Mouse (Mus musculus): ENCODE data around the gene Grb7.

Grb7 gene

DNA sequence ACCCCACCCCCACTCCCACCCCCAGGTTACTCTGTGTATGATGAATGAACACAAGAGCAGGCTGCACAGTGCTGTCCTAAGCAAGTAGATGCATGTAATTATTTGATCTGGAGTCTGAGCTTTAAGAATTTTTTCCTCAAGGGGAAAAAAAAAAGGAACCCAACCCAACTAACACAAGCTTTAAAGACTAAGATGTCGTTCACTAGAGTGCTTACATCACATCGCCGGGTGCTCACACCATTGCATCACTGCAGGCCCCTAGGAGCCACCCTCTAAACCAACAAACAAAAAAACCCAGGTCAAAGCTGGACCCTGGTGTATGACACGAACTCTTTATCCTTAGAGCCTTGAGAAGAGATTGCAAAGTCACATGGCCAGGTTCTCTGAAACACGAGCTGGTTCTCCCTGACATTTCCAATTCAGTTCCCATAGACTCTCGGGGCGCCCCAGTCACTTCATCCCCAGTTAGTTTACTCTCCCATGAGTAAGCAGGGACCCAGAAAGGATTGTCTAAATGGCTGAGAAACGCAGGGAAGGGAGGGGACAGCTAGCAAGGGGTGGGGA, 27.8 kb downstream of the Grb7 start:
- DNase-seq, result no peak

DNA sequence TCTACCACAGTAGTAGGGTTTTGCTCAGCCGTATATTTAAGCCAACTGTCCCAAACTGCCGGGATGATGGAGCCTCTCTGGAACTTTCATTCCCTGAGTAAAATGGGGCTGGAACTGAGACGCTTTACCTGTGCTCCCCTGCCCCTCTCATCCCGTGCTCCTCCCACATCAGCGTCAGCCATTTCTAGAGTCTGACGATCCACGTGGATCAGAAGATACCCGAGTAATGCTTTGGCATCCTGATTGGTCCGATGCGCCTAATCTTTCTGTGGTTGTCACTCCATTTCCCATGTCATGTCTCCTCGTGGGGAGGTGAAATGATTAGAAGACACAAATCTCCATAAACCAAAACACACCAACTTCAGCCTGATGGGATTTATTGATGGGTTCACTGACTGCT, 28.8 kb downstream of the Grb7 start:
- DNase-seq, result no peak

GRCm38 (mm10) chr11:98475630-98476433, 29.6 kb downstream of the Grb7 start:
- DNase-seq, result no peak

DNA sequence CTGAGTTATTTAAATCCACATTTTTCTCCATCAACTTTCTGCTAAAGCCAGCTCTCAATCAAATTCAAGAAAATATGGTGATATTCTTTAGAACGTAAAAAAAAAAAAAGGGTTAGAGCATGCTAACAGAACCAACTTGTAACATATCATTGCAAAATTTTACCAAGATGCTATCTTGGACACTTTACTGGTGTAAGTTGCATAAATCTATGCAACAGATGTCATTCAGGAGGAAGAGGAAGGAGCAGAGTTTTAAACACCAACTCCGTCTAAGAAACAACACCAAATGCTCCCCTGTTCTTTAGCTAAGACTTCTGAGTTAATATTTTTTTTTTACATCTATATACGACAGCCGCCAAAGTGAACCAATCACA, 30.2 kb downstream of the Grb7 start:
- no peak for DNase-seq

- DNase-seq, result no peak
These were observed 31.0 kb downstream of the Grb7 start for GRCm38 (mm10) chr11:98477011-98477701.

GRCm38 (mm10) chr11:98479026-98479939, 33.1 kb downstream of the Grb7 start:
- no peak for DNase-seq

DNA sequence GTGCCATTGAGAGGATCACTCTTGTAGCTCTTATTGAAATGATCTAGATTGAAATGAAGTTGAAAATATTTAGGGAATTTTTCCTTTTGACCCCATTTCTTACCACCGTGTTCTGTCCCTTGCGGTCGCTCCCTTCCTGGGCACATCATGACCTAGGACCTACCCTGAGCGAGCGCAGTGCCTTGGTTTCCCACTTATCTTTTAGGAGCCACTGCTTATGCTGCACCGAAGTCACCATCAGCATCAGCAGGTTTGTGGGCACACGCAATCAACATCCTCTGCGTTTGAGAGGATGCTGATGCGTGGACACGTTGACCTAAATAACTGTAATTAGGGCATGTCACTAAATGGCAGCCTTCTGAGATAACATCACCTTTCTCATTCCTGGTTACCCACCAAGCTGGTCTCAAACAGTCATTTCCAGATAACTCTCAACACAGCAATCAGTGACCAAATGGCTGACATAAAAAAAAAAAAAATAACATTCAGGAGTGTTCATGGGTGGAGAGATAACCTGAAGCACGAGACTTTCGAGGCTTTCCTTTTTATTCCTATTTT, 33.8 kb downstream of the Grb7 start:
- no peak for DNase-seq

GRCm38 (mm10) chr11:98481231-98481630, 35.0 kb downstream of the Grb7 start:
- no peak for DNase-seq

- no peak for DNase-seq
These were observed 35.9 kb downstream of the Grb7 start for GRCm38 (mm10) chr11:98482067-98482466.

- DNase-seq, result no peak
These were observed 39.6 kb downstream of the Grb7 start for GRCm38 (mm10) chr11:98485749-98486148.

- no peak for DNase-seq
These were observed 41.4 kb downstream of the Grb7 start for GRCm38 (mm10) chr11:98487526-98488040.

DNA sequence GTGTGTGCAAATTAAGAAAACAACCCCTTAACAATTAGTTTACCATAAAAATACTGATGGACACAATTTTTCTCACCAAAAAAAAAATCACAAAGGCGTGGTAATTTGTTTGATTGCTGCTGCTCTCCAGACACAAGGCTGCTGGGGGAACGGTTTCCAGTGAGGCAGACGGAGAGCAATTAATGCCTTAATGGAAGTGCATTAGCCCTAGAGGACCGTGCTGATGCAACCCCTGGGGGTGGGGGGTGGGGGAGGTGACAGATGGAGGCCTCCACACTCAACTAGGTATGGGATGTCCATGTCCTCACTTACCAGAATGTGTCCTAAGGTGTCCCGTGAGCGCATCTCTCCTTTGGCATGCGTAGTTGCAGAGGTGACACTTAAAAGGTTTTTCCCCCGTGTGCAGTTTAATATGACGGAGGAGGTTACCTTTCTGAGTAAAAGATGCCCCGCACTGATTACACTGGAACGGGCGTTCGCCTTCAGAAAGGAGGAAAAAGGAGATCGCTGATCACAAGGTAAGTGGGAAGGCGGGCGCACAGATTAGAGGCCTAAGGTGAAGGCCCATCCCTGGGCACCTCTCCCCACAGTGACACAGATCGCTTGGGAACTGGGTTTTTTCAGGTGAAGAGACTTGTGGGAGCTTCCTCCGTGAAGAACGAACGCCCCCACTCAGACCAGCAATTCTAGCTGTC, 42.5 kb downstream of the Grb7 start:
- DNase-seq, result no peak

- no peak for DNase-seq
These were observed 45.4 kb downstream of the Grb7 start for GRCm38 (mm10) chr11:98491571-98491970.

- no peak for DNase-seq
These were observed 46.8 kb downstream of the Grb7 start for GRCm38 (mm10) chr11:98492959-98493358.

DNA sequence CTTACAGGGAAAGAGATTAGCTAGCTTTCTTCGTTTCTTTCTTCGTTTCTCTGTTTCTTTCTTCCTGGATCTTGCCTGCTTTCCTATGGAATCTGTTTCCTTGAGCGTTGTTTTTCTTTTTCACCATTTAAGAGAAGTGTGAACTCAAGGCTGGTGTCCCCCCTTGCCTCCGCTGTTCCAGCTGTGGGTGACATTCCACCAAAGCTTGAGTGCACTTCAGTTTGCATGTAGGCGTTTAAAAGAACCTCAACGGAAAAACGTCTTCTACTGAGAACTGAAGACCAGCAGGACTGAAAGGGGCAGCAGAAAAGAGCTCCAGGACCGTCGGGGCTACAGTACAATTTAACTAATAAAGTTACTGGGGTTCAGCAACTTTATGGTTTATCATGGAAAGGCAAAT, 47.2 kb downstream of the Grb7 start:
- DNase-seq, result no peak

- DNase-seq, result no peak
These were observed 49.1 kb downstream of the Grb7 start for GRCm38 (mm10) chr11:98495176-98495719.

DNA sequence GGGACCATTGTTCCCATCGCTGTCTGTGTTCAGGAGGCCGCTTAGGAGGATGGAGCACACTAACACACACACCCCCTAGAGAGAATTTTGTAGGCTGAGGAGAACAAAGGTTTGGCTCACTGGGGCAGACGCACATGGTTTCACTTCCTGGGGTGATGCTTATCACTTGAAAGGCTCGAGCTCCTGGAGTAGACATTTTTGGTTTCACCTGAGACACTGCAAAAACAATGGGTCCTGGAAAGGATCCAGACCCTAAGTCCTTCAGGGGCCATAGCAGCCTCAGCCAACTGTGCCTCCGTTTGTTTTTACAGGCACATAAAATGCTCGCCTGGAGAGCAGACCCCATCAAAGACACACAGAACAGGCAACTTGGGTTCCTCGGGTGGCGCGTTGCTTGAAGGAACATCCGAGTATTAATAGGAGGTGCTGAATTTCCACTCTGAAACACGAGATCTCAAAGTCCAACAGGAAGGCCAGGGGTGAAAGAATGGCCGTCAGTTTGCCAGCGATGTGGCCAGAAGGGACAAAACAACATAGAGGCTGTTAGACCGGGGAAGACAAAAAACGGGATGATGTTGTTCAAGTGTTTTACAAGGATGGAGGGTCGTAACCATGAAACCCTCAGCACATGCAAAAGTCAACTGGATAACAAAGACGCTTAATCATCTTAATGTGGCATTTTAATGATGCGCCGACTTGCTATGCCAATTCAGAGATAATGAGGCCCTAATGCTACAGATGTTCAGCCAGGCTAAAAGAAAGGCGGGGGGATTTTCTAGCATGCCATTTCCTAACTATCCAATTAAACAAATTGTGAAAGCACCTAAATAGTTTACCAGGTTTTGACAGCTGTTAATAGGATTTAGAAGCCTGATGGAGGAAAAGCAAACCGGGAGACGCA, 51.4 kb downstream of the Grb7 start:
- no peak for DNase-seq

GRCm38 (mm10) chr11:98504926-98505325, 58.7 kb downstream of the Grb7 start:
- no peak for DNase-seq

Data from cerebellum, adult 18-20 months (tissue).